Mouse (Mus musculus): ENCODE results near the gene Dner.

- TF ChIP-seq GATA1 (IDR thresholded peaks at IDR 0.05; ENCODE audit: borderline replicate concordance, low read length) (no peak), FLI1 (IDR thresholded peaks at IDR 0.05; ENCODE audit: low read length) (no peak)
Observed at GRCm38 (mm10) chr1:84437565-84437964, 258.5 kb downstream of the Dner start.

All from megakaryocyte, embryonic 14.5 days (primary cell).